Mouse (Mus musculus): ENCODE data around the gene Susd6. TPM values are rescaled to one million over a fixed set of nuclear protein-coding genes. Genes with fewer than 3 reads are reported as not detected.

Susd6 gene
- polyA plus RNA-seq, 1 experiment, result 73.7 TPM

DNA sequence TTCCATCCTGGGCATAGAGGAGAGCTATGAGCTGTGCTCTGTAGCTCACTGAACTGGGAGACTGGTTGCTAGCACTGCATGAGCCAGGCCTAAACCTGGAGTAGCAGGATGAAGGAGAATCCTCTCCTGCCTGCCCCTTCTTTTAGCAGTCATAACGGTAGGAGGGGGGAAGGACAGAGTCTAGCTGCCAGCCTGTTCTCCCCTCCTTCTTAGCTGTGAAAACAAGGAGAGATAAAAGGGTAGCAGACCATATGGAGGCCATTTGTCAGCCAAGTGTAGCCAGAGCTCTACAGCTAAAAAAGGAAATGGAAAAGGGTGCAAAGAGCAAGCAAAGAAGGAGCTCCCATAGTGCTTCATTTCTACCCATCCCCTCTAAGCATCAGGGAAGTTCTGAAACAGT lies 71.6 kb downstream of the Susd6 start:
- Histone ChIP-seq H3K4me1 (ENCODE audit: control insufficient read depth, insufficient read depth, low read length) (0 out of 2 replicates have a peak, but pooled peaks cover 5% of the 10 kb centered on the region), H3K27ac (ENCODE audit: insufficient read depth, low read length) (no peak overlapping the region), H3K4me3 (ENCODE audit: insufficient read depth, low read length) (no peak overlapping the region)
- no peak for TF ChIP-seq POLR2A (IDR thresholded peaks at IDR 0.05; ENCODE audit: low read depth, low read length)

DNA sequence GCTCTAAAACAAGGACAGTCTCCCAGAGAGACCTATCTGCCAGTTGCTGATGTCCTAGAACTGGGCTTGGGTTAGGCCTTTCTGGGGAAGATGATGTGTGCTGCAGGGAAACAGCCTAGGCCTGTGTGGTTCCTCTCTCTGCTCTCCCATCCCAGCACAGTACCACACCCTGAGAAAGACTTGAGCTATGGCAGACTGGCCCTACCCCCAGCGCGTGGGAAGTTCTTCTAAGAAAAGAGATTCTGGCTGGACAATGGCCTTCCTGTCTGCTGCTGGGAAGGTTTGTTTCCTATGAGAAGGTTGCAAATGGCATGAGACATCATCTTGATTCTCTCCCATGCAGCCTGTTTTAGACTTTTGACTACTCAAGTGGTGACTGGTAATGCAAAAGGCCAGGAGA lies 73.1 kb downstream of the Susd6 start:
- 0 out of 2 replicates have a peak, but pooled peaks cover 5% of the 10 kb centered on the region for H3K4me1 ChIP-seq (ENCODE audit: control insufficient read depth, insufficient read depth, low read length)
- TF ChIP-seq POLR2A (IDR thresholded peaks at IDR 0.05; ENCODE audit: low read depth, low read length) (no peak), CTCF (IDR thresholded peaks at IDR 0.05; ENCODE audit: borderline replicate concordance, insufficient read depth, low read length) (no peak)
- H3K27ac ChIP-seq (ENCODE audit: insufficient read depth, low read length), result no peak overlapping the region; the same call in 1 of the 2 replicates
- no peak overlapping the region for H3K4me3 ChIP-seq (ENCODE audit: insufficient read depth, low read length)

DNA sequence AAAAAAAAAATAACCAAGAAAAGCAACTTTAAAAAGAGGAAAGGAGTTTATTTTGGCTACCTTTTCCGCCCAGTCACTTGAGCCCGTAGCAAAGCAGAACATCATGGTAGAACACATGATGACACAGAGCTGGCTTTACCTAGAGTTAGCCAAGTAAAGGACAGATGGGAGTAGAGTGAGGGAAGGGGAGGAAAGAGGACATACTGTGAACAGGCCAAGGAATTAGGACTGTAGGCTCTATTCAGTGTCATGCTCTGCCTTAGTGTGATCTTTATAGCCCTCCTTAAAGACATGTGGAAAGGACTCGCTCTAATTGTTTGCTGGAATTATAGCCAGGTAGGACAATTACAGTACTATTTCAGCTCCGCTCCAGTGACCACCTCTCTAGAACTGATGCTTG lies 74.9 kb downstream of the Susd6 start:
- no peak for TF ChIP-seq CTCF (IDR thresholded peaks at IDR 0.05; ENCODE audit: borderline replicate concordance, insufficient read depth, low read length)
- H3K4me3 ChIP-seq (ENCODE audit: insufficient read depth, low read length), result no peak overlapping the region
- H3K4me1 ChIP-seq (ENCODE audit: control insufficient read depth, insufficient read depth, low read length), result 0 out of 2 replicates have a peak, but pooled peaks cover 5% of the 10 kb centered on the region
- H3K27ac ChIP-seq (ENCODE audit: insufficient read depth, low read length), result no peak overlapping the region

DNA sequence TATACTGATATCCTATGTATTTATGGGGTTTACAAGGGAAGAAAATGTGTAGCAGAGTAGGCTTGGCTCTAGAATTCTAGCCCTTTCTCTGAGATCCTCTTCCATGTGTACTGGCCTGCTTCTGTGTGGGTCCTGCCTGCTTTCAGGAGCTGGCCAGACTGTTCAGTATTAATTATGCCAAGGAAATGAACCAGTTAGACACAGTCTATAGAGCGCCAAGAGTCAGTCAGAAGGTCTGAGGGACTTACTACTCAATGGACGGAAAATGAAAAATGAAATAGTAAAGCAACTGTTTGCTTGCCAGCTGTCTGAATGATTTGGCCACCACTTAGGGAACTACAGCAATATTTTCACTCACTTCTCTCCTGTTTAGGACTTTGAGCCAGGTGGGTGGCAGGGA lies 75.7 kb downstream of the Susd6 start:
- no peak for TF ChIP-seq CTCF (IDR thresholded peaks at IDR 0.05; ENCODE audit: borderline replicate concordance, insufficient read depth, low read length)
- TF ChIP-seq POLR2A (IDR thresholded peaks at IDR 0.05; ENCODE audit: low read depth, low read length), result no peak
- Histone ChIP-seq H3K27ac (ENCODE audit: insufficient read depth, low read length) (no peak overlapping the region), H3K4me1 (ENCODE audit: control insufficient read depth, insufficient read depth, low read length) (0 out of 2 replicates have a peak, but pooled peaks cover 5% of the 10 kb centered on the region), H3K4me3 (ENCODE audit: insufficient read depth, low read length) (no peak overlapping the region)

DNA sequence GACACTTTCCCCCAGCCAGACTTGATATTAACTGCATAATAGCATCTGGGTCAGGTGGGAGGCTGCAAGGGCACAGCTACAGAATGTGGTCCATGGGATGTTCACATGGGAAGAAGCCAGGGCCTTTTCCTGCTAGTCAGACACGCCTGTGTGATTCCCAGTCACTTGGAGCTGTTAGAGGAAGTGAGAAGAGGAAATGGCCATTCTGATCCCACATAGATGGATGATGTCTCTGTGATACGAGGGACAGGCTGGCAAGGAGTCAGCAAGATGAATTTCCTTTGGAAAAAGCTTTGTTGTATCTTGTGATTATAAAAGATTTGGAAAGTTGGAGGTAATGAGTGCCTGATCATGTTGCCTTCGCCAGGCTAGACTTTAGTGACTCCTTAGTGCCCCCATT lies 76.8 kb downstream of the Susd6 start:
- Histone ChIP-seq H3K4me1 (ENCODE audit: control insufficient read depth, insufficient read depth, low read length) (no peaks in the 10 kb centered on the region), H3K27ac (ENCODE audit: insufficient read depth, low read length) (no peak overlapping the region), H3K4me3 (ENCODE audit: insufficient read depth, low read length) (no peak overlapping the region)
- TF ChIP-seq POLR2A (IDR thresholded peaks at IDR 0.05; ENCODE audit: low read depth, low read length), result no peak
- no peak for TF ChIP-seq CTCF (IDR thresholded peaks at IDR 0.05; ENCODE audit: borderline replicate concordance, insufficient read depth, low read length)

DNA sequence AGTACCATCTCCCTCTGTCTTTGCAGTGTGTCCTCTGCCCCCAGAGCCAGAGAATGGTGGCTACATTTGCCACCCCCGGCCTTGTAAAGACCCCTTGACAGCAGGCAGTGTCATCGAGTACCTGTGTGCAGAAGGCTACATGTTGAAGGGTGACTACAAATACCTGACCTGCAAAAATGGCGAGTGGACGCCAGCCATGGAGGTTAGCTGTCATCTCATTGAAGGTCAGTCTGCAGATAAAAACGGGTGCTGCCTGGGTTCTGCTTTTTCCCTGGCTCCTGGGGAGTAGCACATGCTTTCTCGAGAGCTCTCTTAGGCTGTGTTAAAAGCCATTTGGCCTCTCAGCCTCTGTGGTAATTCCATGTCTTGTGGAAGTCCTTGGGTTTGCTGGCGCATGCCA lies 78.1 kb downstream of the Susd6 start:
- Histone ChIP-seq H3K4me3 (ENCODE audit: insufficient read depth, low read length) (no peak overlapping the region), H3K4me1 (ENCODE audit: control insufficient read depth, insufficient read depth, low read length) (no peaks in the 10 kb centered on the region), H3K27ac (ENCODE audit: insufficient read depth, low read length) (no peak overlapping the region)
- TF ChIP-seq CTCF (IDR thresholded peaks at IDR 0.05; ENCODE audit: borderline replicate concordance, insufficient read depth, low read length) (no peak), POLR2A (IDR thresholded peaks at IDR 0.05; ENCODE audit: low read depth, low read length) (no peak)

DNA sequence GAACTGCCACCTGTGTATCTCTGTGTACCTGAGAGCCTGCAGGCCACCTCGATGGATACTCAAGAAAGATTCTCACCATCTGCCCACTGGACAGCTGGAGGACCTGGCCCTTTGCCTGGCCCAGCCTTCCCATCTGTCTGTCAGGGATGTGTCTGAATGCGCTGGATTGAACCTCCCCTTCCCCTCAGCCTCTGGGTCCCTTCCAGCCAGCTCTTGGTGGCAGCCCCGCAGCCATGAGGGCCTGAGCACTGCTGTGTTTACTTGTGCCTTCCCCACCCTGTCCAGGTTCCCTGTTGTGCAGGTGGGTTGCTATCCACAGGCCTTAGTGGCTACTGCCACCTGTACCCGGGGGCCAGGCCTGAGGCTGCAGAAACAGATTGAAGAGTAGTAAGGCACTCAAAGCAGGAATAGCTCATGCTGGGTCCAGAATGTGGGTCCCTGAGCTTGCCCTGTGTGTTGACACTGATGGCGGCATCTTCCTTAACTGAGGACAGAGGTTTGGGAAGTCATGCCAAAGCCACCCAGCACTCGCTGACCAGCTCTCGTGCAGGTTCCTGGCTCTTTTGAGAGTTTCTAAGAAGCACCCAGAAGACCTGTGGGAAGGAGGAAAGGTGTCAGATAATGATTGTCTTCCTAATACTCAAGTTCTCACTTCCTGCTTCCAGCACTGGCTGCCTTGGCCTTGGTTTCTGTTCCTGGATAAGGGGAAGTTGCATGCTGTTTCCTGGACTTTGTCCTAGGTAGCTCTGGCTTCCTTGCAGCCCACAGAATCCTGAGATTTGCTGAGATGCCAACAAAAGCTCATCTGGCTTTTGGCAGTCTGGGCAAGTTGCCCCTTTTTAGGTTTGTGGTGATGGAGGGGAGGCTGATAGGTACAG lies 87.1 kb downstream of the Susd6 start:
- H3K4me1 ChIP-seq (ENCODE audit: control insufficient read depth, insufficient read depth, low read length), result no peaks in the 10 kb centered on the region
- H3K27ac ChIP-seq (ENCODE audit: insufficient read depth, low read length), result no peak overlapping the region
- TF ChIP-seq CTCF (IDR thresholded peaks at IDR 0.05; ENCODE audit: borderline replicate concordance, insufficient read depth, low read length) (no peak), POLR2A (IDR thresholded peaks at IDR 0.05; ENCODE audit: low read depth, low read length) (no peak)
- no peak overlapping the region for H3K4me3 ChIP-seq (ENCODE audit: insufficient read depth, low read length)

DNA sequence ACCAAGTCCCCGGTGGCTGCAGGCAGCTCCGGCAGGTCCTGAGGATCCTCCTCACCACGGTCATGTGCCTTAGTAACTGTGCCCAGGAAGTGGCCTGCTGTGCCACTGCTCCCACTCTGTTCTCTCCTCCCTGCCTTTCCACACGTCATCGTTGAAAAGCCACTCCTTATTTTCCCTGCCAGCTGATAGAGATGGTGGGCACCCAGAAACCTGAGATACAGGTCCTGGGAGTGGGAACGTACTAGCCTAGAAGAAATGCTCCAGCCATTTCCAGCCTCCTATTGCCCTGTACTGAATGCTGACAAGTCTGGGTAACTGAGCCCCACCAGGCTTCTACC lies 87.8 kb downstream of the Susd6 start:
- H3K4me3 ChIP-seq (ENCODE audit: insufficient read depth, low read length), result no peak overlapping the region
- TF ChIP-seq POLR2A (IDR thresholded peaks at IDR 0.05; ENCODE audit: low read depth, low read length), result no peak
- TF ChIP-seq CTCF (IDR thresholded peaks at IDR 0.05; ENCODE audit: borderline replicate concordance, insufficient read depth, low read length), result no peak

DNA sequence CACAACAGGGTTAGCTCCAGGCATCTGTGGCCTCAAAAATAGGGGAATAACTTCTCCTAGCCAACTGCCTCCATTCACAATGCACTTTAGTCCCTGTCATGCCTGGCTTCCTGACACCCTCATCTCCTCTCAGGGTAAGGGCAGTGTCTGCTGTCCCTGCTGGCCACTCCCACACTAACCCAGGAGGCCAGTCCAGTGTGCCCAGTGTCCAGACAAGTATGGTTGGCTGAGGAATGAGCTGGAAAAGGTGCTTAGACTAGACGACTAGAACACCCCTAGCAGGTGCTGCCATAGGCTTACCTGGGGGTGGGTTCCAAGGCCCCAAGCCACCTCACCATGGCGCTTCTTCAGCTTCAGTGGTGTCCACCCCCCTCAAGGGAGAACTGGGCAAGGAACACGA lies 88.3 kb downstream of the Susd6 start:
- H3K27ac ChIP-seq (ENCODE audit: insufficient read depth, low read length), result no peak overlapping the region

More for the DNA sequence above, 87.8 kb downstream of the Susd6 start:
- Histone ChIP-seq H3K27ac (ENCODE audit: insufficient read depth, low read length) (no peak overlapping the region), H3K4me1 (ENCODE audit: control insufficient read depth, insufficient read depth, low read length) (no peaks in the 10 kb centered on the region)

DNA sequence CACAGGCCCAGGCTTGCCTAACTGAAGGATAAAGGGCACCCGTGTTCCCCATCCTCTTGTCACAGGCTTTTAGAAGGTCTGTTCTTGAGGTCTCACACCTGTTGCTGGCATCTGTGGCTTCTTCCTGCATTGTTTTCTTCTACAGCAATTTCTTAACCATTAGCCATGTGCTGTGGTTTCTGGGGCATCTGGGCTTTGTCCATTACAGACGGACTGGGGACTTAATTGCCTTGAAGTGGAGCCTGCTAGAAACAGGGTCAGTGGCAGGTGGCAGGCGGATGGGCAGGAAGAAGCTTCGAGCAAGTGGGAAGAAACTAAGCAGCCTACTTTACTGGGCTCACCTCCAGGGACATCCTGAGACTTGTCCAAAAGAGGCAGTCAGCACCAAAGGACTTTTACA lies 89.0 kb downstream of the Susd6 start:
- TF ChIP-seq POLR2A (IDR thresholded peaks at IDR 0.05; ENCODE audit: low read depth, low read length) (no peak), CTCF (IDR thresholded peaks at IDR 0.05; ENCODE audit: borderline replicate concordance, insufficient read depth, low read length) (no peak)

More for the DNA sequence above, 88.3 kb downstream of the Susd6 start:
- no peak for TF ChIP-seq POLR2A (IDR thresholded peaks at IDR 0.05; ENCODE audit: low read depth, low read length)
- no peaks in the 10 kb centered on the region for H3K4me1 ChIP-seq (ENCODE audit: control insufficient read depth, insufficient read depth, low read length)
- H3K4me3 ChIP-seq (ENCODE audit: insufficient read depth, low read length), result no peak overlapping the region

More for the DNA sequence above, 89.0 kb downstream of the Susd6 start:
- Histone ChIP-seq H3K27ac (ENCODE audit: insufficient read depth, low read length) (no peak overlapping the region), H3K4me1 (ENCODE audit: control insufficient read depth, insufficient read depth, low read length) (no peaks in the 10 kb centered on the region), H3K4me3 (ENCODE audit: insufficient read depth, low read length) (no peak overlapping the region)

Measured in embryonic fibroblast, embryonic 13.5 days (primary cell).